Mouse (Mus musculus): Measurements from ENCODE around the gene Phc2. TPM values are rescaled to one million over a fixed set of nuclear protein-coding genes. Genes with fewer than 3 reads are reported as not detected.

Phc2 gene
- polyA plus RNA-seq, 1 experiment from 2014 or later, result 19.4 TPM

DNA sequence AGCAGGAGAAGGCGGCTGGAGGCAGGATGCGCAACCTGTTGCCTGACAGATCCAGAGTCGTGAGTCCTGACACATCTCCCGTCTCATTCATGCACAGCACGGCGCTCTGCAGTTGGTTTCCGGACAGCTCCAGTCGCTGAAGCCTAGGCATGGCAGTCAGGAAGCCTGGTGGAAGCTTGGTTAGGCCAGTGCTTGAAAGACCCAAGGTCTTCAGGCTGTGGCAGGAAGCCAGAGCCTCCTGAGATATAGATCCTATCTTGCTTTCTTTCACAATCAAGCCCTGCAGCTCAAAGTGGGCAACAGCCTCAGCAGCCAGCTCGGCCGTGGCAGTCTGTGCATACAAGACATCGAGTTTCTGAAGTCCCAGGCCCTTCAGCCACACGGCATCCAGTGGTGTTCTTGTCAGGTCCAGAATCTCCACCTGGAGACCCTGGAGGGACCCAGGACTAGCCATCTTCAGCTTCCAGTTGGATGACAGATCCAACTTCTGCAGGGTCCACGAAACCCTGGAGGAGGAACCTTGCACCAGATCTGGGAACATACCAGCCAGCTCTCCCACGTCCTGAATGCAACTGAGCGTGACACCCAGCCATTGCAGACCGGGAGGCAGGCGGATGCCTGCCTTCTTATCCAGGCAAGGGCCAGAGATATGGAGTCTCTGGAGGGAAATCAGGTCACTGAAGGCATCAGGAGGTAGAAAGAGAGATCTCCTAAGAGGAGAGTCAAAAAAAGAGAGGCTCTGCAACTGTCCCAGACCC lies 37.0 kb upstream of the Phc2 start:
- peaks cover 38% of the 10 kb centered on the region for H3K4me1 ChIP-seq (ENCODE audit: insufficient read depth, low read length)
- H3K4me3 ChIP-seq (ENCODE audit: low read length), result peak overlapping the region; percentile 7
- H3K27me3 ChIP-seq (ENCODE audit: insufficient read depth, low read length), result no peaks in the 10 kb centered on the region
- H3K4me2 ChIP-seq (replicated peaks; ENCODE audit: low read depth, low read length), result peak overlapping the region; percentile 39
- peak overlapping the region; percentile 71 for H3K27ac ChIP-seq (ENCODE audit: low read length)
- peak; percentile 64 for ATAC-seq (ENCODE audit: low FRiP score, low TSS enrichment)
- peak overlapping the region; percentile 49 for H3K9ac ChIP-seq (replicated peaks; ENCODE audit: low read length)
- H3K36me3 ChIP-seq (ENCODE audit: insufficient read depth, low read length), result no peaks in the 10 kb centered on the region
- 37% methylated on average over 17 of the region's 17 CpGs for WGBS
- no peaks in the 10 kb centered on the region for H3K9me3 ChIP-seq (ENCODE audit: low read length)

DNA sequence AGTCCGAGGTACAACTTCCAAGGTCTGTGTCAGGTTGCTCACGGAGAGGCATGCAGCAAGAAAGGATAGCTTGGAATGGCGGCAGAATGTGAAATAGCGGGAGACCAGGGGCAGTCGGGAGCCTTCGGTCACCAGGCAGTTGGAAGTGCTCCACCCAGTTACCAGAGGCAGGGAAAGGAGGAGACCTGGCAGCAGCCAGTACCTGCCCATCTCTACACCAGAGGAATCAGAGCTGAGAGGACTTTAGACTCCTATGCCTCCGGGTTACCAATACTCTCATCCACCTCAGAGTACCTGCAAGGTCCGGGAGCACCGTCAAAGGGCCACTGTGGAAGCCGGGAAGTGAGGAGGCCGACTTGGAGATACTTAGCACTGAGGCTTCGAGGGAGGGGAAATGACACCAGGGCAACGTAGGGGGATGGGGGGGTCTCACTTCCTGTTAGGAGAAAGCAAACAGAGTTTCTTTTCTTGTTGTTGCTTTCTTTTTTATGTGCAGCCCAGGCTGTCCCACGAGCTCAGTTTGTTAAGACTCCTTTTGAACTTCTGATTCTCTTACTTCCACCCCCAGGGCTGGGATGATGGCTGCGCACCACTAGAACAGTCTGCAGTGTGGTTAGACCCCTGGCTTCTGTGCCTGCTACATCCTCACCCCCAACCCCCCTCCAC lies 36.1 kb upstream of the Phc2 start, which contains the start of gene Tlr12:
TSS of gene Tlr12 (minus strand) at position 374 of the 666 bp plus-strand sequence.
- H3K4me3 ChIP-seq (ENCODE audit: low read length), result peak within 1 kb of the TSS; percentile 7; the same call in 1 of the 2 replicates
- H3K36me3 ChIP-seq (ENCODE audit: insufficient read depth, low read length), result no peaks in the 10 kb centered on the region
- WGBS, result 37% methylated on average over 15 of the region's 15 CpGs
- H3K9ac ChIP-seq (replicated peaks; ENCODE audit: low read length), result peak within 1 kb of the TSS; percentile 49
- H3K27me3 ChIP-seq (ENCODE audit: insufficient read depth, low read length), result no peaks in the 10 kb centered on the region
- peak within 1 kb of the TSS; percentile 39 for H3K4me2 ChIP-seq (replicated peaks; ENCODE audit: low read depth, low read length)
- peaks cover 38% of the 10 kb centered on the region for H3K4me1 ChIP-seq (ENCODE audit: insufficient read depth, low read length)
- peak within 1 kb of the TSS; percentile 71 for H3K27ac ChIP-seq (ENCODE audit: low read length)
- peak; percentile 46 for ATAC-seq (ENCODE audit: low FRiP score, low TSS enrichment)
- H3K9me3 ChIP-seq (ENCODE audit: low read length), result no peaks in the 10 kb centered on the region

- Histone ChIP-seq H3K4me3 (ENCODE audit: low read length) (no peak overlapping the region), H3K36me3 (ENCODE audit: insufficient read depth, low read length) (no peaks in the 10 kb centered on the region), H3K27ac (ENCODE audit: low read length) (peak overlapping the region; percentile 71), H3K9me3 (ENCODE audit: low read length) (no peaks in the 10 kb centered on the region), H3K9ac (replicated peaks; ENCODE audit: low read length) (no peak overlapping the region), H3K4me1 (ENCODE audit: insufficient read depth, low read length) (peaks cover 36% of the 10 kb centered on the region), H3K27me3 (ENCODE audit: insufficient read depth, low read length) (no peaks in the 10 kb centered on the region), H3K4me2 (replicated peaks; ENCODE audit: low read depth, low read length) (no peak overlapping the region)
- no peak for ATAC-seq (ENCODE audit: low FRiP score, low TSS enrichment)
- 23% methylated on average over 2 of the region's 2 CpGs for WGBS
These were observed 35.5 kb upstream of the Phc2 start for GRCm38 (mm10) chr4:128618963-128619362.

DNA sequence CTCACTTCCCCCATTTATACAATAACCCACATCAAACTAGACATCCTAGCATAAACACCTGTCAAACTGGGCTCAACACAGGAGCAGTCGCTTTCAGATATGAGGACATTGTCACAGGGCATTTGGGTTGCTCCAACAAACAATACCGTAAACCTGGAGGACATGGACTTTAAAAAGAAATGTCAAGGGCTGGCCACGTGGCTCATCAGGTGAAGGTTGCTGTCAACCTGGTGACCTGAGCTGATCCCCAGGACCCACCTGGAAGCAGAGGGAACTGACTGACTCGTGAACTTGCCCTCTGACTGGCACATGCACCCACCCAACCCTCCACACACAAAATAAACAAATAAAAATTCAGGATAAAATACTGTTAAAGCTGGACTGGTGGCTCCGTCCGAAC lies 33.9 kb upstream of the Phc2 start:
- no peak for ATAC-seq (ENCODE audit: low FRiP score, low TSS enrichment)
- Histone ChIP-seq H3K4me3 (ENCODE audit: low read length) (no peak overlapping the region), H3K27ac (ENCODE audit: low read length) (no peak overlapping the region), H3K9ac (replicated peaks; ENCODE audit: low read length) (no peak overlapping the region), H3K4me2 (replicated peaks; ENCODE audit: low read depth, low read length) (no peak overlapping the region), H3K4me1 (ENCODE audit: insufficient read depth, low read length) (peaks cover 35% of the 10 kb centered on the region), H3K27me3 (ENCODE audit: insufficient read depth, low read length) (no peaks in the 10 kb centered on the region), H3K9me3 (ENCODE audit: low read length) (0 out of 2 replicates have a peak, but pooled peaks cover 4% of the 10 kb centered on the region), H3K36me3 (ENCODE audit: insufficient read depth, low read length) (no peaks in the 10 kb centered on the region)
- WGBS, result 76% methylated on average over 6 of the region's 6 CpGs

GRCm38 (mm10) chr4:128621109-128621508 lies 33.4 kb upstream of the Phc2 start:
- Histone ChIP-seq H3K9ac (replicated peaks; ENCODE audit: low read length) (no peak overlapping the region), H3K9me3 (ENCODE audit: low read length) (0 out of 2 replicates have a peak, but pooled peaks cover 4% of the 10 kb centered on the region), H3K27me3 (ENCODE audit: insufficient read depth, low read length) (no peaks in the 10 kb centered on the region), H3K36me3 (ENCODE audit: insufficient read depth, low read length) (no peaks in the 10 kb centered on the region), H3K4me2 (replicated peaks; ENCODE audit: low read depth, low read length) (no peak overlapping the region), H3K4me1 (ENCODE audit: insufficient read depth, low read length) (peaks cover 32% of the 10 kb centered on the region), H3K27ac (ENCODE audit: low read length) (no peak overlapping the region), H3K4me3 (ENCODE audit: low read length) (no peak overlapping the region)
- ATAC-seq (ENCODE audit: low FRiP score, low TSS enrichment), result no peak
- 92% methylated on average over 8 of the region's 8 CpGs for WGBS

- H3K27me3 ChIP-seq (ENCODE audit: insufficient read depth, low read length), result no peaks in the 10 kb centered on the region
- H3K9me3 ChIP-seq (ENCODE audit: low read length), result no peaks in the 10 kb centered on the region
- no peak overlapping the region for H3K4me2 ChIP-seq (replicated peaks; ENCODE audit: low read depth, low read length)
- no peaks in the 10 kb centered on the region for H3K36me3 ChIP-seq (ENCODE audit: insufficient read depth, low read length)
- H3K9ac ChIP-seq (replicated peaks; ENCODE audit: low read length), result no peak overlapping the region
- no peak overlapping the region for H3K4me3 ChIP-seq (ENCODE audit: low read length)
- 35% methylated on average over 7 of the region's 7 CpGs for WGBS
- H3K27ac ChIP-seq (ENCODE audit: low read length), result peak overlapping the region; percentile 83
- ATAC-seq (ENCODE audit: low FRiP score, low TSS enrichment), result peak; percentile 13; the same call in 1 of the 2 replicates
- H3K4me1 ChIP-seq (ENCODE audit: insufficient read depth, low read length), result peaks cover 44% of the 10 kb centered on the region
These were observed 19.1 kb upstream of the Phc2 start for GRCm38 (mm10) chr4:128635451-128635850.

GRCm38 (mm10) chr4:128635894-128636585 lies 18.5 kb upstream of the Phc2 start:
- WGBS, result 33% methylated on average over 10 of the region's 10 CpGs

DNA sequence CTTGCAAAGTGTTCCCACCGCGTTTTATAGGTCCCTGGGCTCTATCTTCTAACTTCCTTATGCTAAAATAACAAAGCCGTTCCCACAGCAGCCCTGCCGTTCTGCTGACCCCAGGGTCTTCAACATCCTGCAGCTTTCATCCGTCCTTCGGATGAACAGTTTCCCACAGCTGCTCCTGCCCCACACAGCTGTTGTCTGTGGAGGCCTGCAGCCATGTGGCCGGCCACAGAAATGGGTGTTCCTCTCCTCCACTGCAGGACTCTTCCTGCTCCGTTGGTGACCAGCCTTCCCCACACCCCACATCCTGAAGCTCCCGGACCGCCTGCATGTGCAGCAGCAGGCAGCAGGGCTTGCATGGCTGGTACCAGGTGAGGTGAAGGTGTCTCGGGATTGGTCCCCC lies 17.3 kb upstream of the Phc2 start:
- H3K27ac ChIP-seq (ENCODE audit: low read length), result peak overlapping the region; percentile 83
- 20% methylated on average over 11 of the region's 11 CpGs for WGBS
- H3K9ac ChIP-seq (replicated peaks; ENCODE audit: low read length), result no peak overlapping the region; the same call in 1 of the 2 replicates
- 0 out of 2 replicates have a peak, but pooled peaks have one; percentile 39 for ATAC-seq (ENCODE audit: low FRiP score, low TSS enrichment)
- peaks cover 54% of the 10 kb centered on the region for H3K4me1 ChIP-seq (ENCODE audit: insufficient read depth, low read length)
- no peak overlapping the region for H3K4me2 ChIP-seq (replicated peaks; ENCODE audit: low read depth, low read length)
- no peaks in the 10 kb centered on the region for H3K27me3 ChIP-seq (ENCODE audit: insufficient read depth, low read length)
- no peaks in the 10 kb centered on the region for H3K36me3 ChIP-seq (ENCODE audit: insufficient read depth, low read length)
- H3K4me3 ChIP-seq (ENCODE audit: low read length), result no peak overlapping the region
- H3K9me3 ChIP-seq (ENCODE audit: low read length), result no peaks in the 10 kb centered on the region

More at GRCm38 (mm10) chr4:128635894-128636585, 18.5 kb upstream of the Phc2 start:
- Histone ChIP-seq H3K4me1 (ENCODE audit: insufficient read depth, low read length) (peaks cover 44% of the 10 kb centered on the region), H3K27ac (ENCODE audit: low read length) (peak overlapping the region; percentile 83), H3K27me3 (ENCODE audit: insufficient read depth, low read length) (no peaks in the 10 kb centered on the region), H3K4me2 (replicated peaks; ENCODE audit: low read depth, low read length) (no peak overlapping the region), H3K4me3 (ENCODE audit: low read length) (no peak overlapping the region), H3K9me3 (ENCODE audit: low read length) (no peaks in the 10 kb centered on the region), H3K36me3 (ENCODE audit: insufficient read depth, low read length) (no peaks in the 10 kb centered on the region), H3K9ac (replicated peaks; ENCODE audit: low read length) (no peak overlapping the region)
- peak; percentile 64 for ATAC-seq (ENCODE audit: low FRiP score, low TSS enrichment)

DNA sequence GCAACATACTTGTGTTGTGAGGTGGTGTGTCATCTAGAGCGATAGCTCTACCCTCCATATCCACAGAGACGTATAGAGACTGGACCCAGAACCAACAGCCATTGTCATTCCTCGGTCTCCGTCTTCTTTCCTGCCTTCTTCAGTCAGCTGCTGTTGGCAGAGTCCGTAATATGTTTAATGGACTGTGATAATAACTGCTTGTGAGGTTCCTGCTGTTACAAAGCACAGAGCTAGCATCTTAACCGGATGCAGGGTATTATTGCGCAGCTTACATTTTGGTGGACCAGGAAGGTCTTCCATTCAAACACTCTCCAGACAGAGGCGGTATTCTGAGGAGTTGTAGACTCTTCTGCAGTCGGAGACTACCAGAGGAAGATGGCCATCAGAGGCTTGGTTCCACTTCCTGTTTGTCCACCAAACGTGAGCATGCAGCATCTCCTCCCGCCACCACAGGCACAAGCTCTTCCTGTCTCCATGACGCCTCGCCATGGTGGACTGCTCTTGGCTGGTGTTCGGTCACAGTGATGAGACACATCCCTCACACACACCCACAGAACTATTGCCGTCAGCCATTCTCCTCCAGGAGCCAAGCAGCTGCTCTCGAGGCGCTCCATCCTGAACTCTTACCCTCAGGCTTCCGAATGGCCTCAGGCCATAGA lies 16.1 kb upstream of the Phc2 start:
- ATAC-seq (ENCODE audit: low FRiP score, low TSS enrichment), result no peak

More for the DNA sequence above, 16.1 kb upstream of the Phc2 start:
- WGBS, result 76% methylated on average over 18 of the region's 18 CpGs
- no peak overlapping the region for H3K9ac ChIP-seq (replicated peaks; ENCODE audit: low read length)
- H3K27ac ChIP-seq (ENCODE audit: low read length), result peak overlapping the region; percentile 83; the same call in 1 of the 2 replicates
- no peaks in the 10 kb centered on the region for H3K27me3 ChIP-seq (ENCODE audit: insufficient read depth, low read length)
- no peaks in the 10 kb centered on the region for H3K9me3 ChIP-seq (ENCODE audit: low read length)
- H3K4me1 ChIP-seq (ENCODE audit: insufficient read depth, low read length), result peaks cover 61% of the 10 kb centered on the region
- H3K4me3 ChIP-seq (ENCODE audit: low read length), result no peak overlapping the region
- H3K4me2 ChIP-seq (replicated peaks; ENCODE audit: low read depth, low read length), result no peak overlapping the region
- no peaks in the 10 kb centered on the region for H3K36me3 ChIP-seq (ENCODE audit: insufficient read depth, low read length)

Measured in kidney, embryonic 16.5 days (tissue).